Mouse (Mus musculus): Measurements from ENCODE around the gene Pax7. TPM values are rescaled to one million over a fixed set of nuclear protein-coding genes. Genes with fewer than 3 reads are reported as not detected.

The Pax7 gene
- total RNA-seq, 1 experiment from 2014 or later: not detected

GRCm38 (mm10) chr4:139813371-139813960 is 19.9 kb downstream of the Pax7 start:
- ATAC-seq (replicated peaks; ENCODE audit: low read depth, poor library complexity, severe bottlenecking): no peak

GRCm38 (mm10) chr4:139811901-139812300 is 21.4 kb downstream of the Pax7 start:
- ATAC-seq (replicated peaks; ENCODE audit: low read depth, poor library complexity, severe bottlenecking): no peak

DNA sequence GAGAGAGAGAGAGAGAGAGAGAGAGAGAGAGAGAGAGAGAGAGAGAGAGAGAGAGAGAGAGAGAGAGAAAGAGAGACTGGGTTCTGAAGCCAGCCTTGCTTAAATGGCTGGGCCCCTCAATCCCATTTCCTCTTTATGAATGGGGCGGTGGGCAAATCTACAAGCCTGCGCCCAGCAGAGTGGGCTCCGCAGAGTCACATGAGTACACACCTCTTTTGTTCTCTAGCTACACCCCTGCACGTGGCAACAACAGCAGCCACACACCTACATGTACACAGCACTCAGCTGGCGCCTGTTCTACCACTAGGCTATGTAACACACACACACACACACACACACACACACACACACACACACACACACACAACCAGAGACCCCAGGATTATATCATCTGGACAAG is 21.9 kb downstream of the Pax7 start:
- ATAC-seq (replicated peaks; ENCODE audit: low read depth, poor library complexity, severe bottlenecking): no peak

GRCm38 (mm10) chr4:139810762-139811438 is 22.4 kb downstream of the Pax7 start:
- ATAC-seq (replicated peaks; ENCODE audit: low read depth, poor library complexity, severe bottlenecking): no peak

DNA sequence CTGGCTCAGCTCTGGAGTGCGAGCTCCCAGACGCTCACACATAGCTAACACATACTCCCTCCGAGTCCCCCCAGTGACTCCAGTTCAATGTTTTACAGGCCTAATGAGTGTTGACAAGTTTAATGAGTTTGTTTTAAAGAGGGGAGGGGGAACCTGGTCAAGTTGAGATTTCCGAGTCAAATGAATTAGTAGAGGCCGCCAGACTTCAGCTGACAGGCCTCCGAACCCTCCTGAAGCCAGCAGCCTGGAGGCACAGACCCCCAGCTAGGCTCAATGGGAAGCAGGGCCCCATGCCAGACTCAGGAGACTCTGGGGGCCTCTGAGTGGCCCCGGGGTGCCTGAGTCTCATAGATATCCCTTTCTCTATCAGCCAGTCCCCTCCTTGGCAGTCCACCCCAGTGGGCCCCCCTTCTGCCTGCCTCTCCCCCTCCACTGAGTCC is 23.9 kb downstream of the Pax7 start:
- ATAC-seq (replicated peaks; ENCODE audit: low read depth, poor library complexity, severe bottlenecking): no peak

- ATAC-seq (replicated peaks; ENCODE audit: low read depth, poor library complexity, severe bottlenecking): no peak
Measured at GRCm38 (mm10) chr4:139807820-139808219, 25.5 kb downstream of the Pax7 start.

DNA sequence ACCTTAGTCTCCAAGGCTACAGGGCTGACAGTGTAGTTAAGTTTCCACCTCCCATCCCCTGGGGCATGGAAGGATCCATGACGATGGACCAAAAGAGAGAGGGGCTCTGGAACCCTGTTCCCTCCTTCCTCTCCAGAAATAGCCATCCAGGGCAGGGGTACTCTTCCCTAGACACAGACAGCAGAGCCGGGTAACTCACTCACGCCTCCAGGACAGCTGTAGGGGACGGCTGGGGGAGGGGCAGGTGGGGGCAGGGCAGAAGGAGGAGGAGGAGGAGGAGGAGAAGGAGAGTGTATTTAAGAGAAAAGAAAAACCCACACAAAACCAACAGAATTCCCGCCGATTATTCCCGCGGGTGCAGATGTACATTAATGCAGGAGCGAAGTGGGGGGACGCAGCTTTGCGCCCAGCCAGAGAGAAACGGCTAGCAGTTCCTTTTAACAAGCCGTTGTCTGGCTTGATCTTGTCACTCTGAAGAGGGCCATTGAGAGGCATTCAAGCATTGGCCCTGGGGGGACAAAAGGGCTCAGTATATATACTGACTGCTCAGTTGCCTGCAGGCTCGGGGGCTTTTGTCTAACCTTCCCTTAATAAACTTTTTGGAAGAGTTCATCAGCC is 26.0 kb downstream of the Pax7 start:
- ATAC-seq (replicated peaks; ENCODE audit: low read depth, poor library complexity, severe bottlenecking): no peak

DNA sequence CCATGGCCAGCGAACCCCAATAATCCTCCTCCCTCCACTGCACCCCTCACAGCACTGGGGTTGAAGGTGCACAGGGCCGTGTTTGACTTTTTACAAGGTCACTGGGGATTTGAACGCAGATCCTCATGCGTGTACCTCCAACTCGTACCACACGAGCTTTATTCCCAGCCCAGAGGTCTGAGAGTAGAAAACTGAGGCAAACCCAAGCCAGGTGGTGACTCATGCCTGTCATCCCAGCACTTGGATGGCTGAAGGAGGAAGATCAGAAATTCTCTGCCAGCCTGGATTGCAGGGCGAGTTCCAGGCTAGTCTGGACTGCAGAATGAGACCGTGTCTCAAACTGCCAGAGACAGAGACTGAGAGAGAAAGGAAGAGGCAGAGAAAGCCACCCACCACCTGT is 28.4 kb downstream of the Pax7 start:
- ATAC-seq (replicated peaks; ENCODE audit: low read depth, poor library complexity, severe bottlenecking): no peak

GRCm38 (mm10) chr4:139803981-139804380 is 29.3 kb downstream of the Pax7 start:
- no peak for ATAC-seq (replicated peaks; ENCODE audit: low read depth, poor library complexity, severe bottlenecking)

- ATAC-seq (replicated peaks; ENCODE audit: low read depth, poor library complexity, severe bottlenecking): no peak
Measured at GRCm38 (mm10) chr4:139799436-139800100, 33.8 kb downstream of the Pax7 start.

DNA sequence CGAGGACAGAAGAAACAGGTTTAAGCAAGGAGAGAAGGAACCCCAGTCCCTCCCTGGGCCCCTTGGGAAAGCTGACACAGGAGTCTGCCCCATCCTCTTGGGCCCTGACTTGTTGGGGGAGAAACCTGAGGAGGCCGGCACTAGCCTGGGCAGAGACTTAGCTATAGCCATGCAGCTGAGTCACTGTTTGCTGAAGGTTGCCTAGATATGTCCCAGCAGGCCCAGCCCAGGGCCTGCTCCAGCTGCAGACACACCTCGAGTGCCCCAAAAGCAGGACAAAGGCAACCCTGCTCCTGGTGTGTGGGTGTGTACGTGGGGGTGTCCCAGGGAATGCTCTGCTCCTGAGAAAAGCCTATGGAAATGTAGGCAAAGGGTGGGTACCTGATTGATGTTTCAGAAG is 36.0 kb downstream of the Pax7 start:
- no peak for ATAC-seq (replicated peaks; ENCODE audit: low read depth, poor library complexity, severe bottlenecking)

GRCm38 (mm10) chr4:139796115-139796514 is 37.2 kb downstream of the Pax7 start:
- no peak for ATAC-seq (replicated peaks; ENCODE audit: low read depth, poor library complexity, severe bottlenecking)

DNA sequence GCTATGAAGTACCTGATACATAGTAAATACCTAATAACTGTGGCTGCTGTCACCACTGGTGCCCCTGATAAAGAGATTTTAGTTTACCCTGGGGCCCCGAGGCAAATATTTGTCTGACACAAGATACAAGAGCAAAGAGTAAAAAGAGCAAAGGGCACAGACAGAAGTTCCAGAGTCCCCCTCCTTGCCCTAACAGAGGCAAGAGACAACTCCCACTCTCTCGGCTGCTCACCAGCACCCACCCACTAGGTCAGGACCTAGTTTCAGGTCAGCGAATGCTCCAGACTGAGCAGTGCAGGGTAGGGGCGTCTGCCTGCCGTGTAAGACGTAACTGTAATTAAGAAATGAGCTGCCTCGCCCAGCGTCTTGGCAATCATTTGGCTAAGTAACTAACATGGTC is 42.2 kb downstream of the Pax7 start:
- no peak for ATAC-seq (replicated peaks; ENCODE audit: low read depth, poor library complexity, severe bottlenecking)

DNA sequence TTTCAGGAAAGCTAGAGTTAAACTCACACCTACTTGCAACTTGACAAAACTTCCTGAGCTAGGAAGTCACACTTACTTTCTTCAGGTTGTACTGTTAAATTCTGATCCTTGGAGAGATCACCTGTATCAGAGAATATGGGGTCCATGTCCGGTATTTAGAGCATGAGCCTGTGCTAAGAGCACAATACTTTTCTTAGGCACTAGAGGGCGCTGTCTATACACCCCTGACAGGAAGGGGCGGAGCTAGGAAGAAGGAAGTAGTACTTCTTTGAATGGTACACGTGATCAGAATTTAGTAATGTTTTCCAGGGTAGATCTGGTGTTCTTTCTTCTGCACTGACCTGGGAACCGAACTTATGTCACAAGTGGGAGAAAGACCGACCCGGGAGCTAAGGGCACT is 43.6 kb downstream of the Pax7 start:
- peak; percentile 60; the same call in 1 of the 2 replicates for ATAC-seq (replicated peaks; ENCODE audit: low read depth, poor library complexity, severe bottlenecking)

DNA sequence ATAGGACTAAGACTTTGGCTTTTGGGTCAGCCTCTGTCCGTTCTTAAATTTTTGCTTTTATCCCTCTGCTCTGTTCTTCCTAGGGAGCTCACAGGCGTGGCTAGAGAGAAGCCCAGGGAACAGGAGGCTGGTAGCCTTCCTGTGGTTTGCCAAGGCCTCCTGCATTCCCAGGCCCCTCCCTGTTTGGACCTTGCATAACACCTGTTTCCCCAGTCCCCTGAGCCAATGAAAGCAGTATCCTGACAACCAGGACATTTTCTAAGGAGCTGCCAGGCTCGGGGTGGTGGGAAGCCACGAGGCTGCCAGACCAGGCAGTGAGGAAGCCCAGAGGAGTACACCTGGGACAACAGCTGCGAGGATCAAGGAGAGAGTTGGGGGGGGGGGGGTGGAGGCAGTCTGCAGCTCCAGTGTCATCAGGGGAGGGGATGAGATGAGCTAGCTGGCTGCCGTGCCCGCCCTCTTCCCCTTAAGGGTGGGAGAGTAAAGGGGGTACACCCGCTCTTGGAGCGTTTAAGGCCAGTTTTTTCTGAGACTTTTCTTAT is 50.3 kb downstream of the Pax7 start:
- ATAC-seq (replicated peaks; ENCODE audit: low read depth, poor library complexity, severe bottlenecking): no peak

DNA sequence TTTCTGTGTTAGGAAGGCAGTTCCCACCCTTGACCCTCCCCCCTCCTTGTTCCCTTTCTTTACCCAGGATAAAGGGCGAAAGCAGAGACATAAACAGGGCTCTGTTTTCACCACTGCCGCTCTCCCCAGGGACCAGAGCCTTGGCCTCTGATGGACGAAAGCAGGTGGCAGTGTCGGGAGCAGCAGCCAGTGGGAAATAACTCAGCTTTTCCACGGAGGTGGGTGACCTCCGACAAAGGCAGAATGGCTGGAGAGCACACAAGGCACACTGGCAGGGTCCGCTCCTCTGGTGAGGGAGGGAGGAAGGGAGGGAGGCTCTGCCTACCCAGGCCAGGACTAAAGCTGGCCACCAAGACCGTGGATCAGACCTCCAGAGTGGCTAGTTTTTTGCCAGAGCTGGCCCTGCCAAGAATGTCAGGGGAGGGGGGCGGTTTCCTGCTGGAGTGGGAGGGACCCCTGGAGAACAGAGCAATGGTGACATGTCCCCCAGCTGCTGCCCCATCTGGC is 62.1 kb downstream of the Pax7 start:
- no peak for ATAC-seq (replicated peaks; ENCODE audit: low read depth, poor library complexity, severe bottlenecking)

DNA sequence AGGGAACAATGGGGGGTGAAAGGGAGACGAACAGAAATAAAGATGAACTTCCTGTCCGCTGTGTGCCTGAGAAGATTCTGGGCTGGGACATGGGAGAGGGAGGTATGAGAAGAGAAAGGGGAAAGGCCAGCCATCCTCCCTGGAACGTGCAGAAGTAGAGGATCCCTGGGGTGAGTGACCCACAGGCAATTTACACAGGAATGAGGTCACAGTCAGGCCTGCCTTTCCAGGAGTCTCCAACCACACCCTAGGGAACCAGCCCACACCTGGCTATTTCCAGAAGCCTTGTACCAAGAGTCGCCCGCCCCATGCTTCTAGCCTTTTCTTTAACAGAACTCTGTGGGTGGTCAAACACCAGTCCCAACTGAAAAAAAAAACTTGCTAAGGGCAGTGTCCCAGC is 65.5 kb downstream of the Pax7 start:
- no peak for ATAC-seq (replicated peaks; ENCODE audit: low read depth, poor library complexity, severe bottlenecking)

GRCm38 (mm10) chr4:139767115-139767718 is 66.1 kb downstream of the Pax7 start:
- ATAC-seq (replicated peaks; ENCODE audit: low read depth, poor library complexity, severe bottlenecking): no peak

GRCm38 (mm10) chr4:139761911-139762310 is 71.4 kb downstream of the Pax7 start:
- no peak for ATAC-seq (replicated peaks; ENCODE audit: low read depth, poor library complexity, severe bottlenecking)

GRCm38 (mm10) chr4:139760736-139761135 is 72.6 kb downstream of the Pax7 start:
- no peak for ATAC-seq (replicated peaks; ENCODE audit: low read depth, poor library complexity, severe bottlenecking)
